Mouse (Mus musculus) cerebellum, adult 9-10 months (tissue): ENCODE data around the gene Lad1.

Experiments
- DNase-seq: peaks from one replicate; pipeline ENCODE4 v3.0.0; 2022

The Lad1 gene

DNA sequence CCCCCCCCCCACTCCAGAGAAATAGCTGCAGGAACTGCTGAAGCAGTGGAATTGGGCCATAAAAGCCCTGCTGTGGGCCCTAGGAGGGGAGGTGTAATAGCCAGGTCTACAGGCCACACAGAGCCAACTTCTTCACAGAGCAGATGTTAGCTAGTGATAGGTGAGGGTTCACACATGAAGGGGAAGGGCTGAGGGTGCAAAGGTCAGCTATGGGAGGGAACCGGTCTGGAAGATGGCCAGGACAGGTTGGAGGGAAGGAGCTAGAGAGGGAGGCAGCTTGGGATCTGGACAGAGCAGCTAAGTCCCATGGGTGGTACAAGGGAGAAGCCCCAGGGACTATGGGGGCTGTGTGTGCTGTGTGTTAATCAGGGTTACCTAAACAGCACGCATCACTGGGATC, 8.2 kb upstream of the Lad1 start:
- no peak for DNase-seq

DNA sequence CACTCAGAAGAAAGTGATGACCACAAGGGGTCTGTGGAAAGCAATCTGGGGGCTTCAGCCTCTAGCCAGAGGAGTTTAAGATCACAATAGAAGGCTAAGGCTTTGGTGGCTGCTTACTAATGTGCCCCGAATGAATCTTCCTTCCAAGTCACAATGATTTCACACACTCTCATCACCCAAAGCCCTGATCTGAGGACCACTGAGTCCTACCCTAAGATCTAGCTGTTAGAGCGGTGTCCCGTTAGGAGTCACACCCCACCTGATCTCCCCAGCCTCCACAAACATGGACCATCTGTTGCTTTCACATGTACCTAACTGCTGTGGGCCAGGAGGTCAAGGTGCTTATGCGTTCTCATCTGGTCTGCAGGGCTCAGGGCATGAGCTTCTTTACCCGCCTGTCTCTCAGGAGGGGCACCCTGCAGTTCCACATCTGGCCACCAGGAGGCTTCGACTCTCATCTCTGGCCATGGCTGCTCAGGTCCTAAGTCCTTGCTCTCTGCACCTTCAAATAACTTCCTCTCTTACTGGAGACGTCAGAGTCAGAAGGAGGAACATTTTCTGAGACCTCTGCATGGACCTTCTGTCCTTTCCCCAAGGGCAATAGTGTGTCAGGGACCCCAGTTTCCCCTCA, 7.3 kb upstream of the Lad1 start:
- peak; percentile 65 for DNase-seq

DNA sequence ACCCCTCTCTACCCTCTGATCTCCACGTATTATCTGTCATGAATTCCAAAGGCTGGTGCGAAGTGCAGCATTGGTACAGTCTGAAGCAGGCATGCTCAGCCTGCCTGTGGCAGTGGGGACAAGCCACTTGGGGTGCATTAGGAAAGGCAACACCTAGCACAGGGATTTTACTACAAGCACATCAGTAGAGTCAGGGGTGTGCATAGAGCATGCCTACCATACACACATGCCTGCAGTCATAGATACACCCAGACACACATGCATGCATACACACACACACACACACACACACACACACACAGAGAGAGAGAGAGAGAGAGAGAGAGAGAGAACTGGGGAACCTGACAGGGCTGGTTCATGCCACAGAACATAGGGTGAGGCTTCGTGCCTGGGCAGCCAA, 6.2 kb upstream of the Lad1 start:
- DNase-seq, result no peak

DNA sequence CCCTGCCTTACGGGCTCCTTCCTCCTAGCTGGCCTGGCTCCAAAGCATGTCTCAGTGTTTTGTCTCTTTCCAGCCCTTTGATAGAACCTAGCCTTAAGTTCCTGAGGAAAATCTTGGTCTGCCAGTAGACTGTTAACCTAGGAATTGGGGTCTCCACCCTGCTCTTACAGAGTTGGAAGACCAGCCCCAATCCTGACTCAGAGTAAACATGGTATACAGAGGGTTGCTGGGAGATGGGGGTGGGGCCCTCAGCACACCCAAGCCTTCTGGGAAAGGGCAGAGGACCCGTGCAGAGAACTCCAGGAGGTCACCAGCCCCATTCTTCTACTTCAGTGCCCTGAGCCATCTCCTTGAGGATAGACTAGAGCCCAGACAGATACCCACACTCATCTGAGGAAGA, 5.8 kb upstream of the Lad1 start:
- no peak for DNase-seq

DNA sequence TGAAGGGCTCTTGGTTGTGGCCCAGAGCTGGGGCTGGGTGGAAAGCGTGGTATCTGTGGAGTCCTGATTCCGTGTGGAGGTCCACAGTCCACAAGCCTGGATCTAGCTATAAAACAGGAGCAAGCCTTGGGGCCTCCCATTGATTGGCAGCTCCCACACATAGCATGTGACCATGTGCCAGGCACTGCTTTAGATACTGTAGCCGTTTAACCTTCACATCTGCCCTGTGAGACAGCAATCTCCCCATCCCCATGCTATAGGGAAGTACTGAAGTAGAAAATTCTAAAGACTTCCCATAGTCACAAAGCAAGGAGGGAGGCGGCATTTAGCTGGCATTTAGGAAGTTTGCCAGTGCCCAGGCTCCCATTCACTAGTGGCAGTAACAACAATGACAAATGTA, 5.3 kb upstream of the Lad1 start:
- DNase-seq, result no peak

GRCm38 (mm10) chr1:135813687-135814395, 4.6 kb upstream of the Lad1 start:
- DNase-seq, result no peak

DNA sequence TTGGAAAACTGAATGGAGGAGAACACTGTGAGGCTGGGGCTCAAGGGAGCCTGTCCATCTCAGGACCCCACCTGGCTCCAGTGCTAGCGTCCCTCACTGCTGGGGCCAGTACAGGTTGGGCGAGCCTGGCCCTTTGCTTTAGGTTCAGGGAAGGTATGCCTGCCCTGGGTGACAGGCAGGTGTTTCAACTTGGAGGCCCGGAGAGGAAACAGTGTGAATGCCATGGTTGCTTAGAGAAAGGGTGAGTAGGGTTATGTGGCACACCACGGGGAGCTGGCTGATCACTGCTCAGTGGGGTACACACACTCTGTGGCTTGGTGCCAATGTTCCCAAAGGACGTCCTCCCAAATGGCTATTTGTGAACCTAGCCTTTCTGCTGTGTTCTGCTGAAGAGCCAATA, 3.9 kb upstream of the Lad1 start:
- DNase-seq, result no peak

GRCm38 (mm10) chr1:135817595-135817994, 803 bp upstream of the Lad1 start:
- no peak for DNase-seq

DNA sequence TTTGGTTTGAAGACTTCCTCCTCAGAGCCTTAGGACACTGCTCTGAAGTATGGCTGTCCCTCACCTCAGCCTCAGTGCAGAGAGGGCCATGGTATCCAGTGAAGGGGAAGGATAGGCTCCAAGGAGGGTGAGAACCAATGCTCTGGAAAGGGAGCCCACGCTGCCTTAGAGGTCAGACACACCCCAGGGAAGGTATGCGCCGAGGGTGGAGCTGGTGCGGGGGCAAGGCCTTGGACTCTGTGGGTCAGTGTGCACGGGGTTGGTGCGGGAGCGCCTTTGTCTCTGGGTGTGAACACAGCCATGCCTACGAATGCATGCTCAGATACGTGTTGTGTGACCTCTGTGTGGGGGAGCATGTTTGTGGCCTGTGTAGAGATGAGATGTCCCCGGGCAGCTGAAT, 1.7 kb downstream of the Lad1 start:
- DNase-seq, result no peak

DNA sequence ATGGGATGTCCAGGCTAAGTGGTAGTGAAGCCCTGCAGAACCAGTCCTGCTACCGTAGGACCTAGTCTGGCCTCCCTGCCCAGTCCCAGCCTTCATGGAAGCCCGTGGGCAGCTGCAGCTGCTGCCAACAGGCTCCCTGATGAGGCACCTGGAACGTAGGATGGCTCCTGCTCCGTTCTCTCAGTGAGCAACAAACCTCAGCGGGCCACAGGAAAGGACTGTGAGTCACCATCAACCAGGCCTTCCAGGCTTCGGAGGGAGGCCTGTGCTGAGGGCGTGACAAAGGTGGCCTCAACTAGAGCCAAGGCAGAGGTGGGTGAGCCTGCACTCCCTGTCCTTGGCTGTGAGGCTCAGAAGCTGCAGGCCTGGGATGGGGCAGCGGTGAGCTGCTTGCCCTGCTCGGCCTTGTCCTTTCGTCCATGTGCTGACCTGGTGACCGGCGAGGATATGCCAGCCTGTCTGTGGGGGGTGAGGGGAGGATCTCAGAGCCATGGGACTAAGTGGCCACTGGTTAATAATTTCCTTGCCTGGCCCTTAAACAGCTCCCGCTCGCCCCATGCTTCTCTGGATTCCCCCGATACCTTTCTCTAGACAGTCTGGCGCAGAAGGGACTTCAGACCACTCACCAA, 2.5 kb downstream of the Lad1 start:
- no peak for DNase-seq

DNA sequence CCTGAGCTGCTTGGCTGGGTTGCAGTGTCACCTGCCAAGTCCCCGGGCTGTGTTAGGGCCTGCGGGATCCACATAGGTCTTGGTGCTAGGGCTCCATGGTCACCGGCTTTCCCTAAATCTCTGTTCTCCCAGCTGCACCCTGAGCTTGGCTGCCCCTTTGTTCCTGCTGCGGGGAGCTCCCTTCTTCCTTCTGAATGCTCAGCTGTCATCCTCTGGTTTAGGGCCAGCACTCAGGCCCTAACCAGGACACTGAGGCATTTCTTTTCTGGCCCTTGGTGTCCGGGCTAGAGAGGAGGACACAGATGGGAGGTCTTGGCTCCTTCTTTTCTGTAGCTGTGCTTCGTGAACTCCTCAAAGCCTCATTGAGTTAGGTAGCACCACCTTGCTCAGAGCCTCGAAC, 3.4 kb downstream of the Lad1 start:
- DNase-seq, result no peak

- DNase-seq, result no peak
Measured at GRCm38 (mm10) chr1:135828918-135829317, 10.5 kb downstream of the Lad1 start.

DNA sequence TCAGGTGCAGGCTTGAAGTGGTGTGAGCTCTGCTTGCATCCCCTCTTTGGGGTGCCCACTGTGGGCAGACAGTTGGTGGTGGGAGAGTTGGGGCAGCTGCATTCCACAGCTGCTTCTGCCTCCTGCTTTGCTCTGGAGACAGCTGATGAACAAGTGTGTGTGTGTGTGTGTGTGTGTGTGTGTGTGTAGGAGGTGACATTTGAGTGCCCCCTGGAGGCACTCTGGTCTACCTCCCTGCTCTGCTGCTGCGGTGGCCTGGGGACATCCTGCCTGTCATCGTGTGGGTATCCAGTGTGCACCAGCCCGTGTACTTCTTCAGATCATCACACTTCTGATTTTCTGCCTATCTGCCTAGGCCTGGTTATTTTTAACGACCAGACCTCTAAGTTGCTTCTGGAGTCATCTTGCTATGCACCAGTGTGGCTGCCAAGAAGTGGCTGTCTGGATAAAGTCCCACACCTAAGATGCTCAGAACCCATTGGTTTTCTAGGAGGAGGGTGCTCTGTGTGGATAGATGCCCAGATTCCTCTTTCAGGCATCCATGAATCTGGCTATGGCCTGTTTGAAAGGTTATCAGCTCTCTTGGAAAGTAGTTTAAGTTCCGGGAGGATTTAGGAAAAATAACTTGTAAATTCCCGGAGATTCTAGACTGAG, 15.9 kb downstream of the Lad1 start:
- DNase-seq, result no peak

DNA sequence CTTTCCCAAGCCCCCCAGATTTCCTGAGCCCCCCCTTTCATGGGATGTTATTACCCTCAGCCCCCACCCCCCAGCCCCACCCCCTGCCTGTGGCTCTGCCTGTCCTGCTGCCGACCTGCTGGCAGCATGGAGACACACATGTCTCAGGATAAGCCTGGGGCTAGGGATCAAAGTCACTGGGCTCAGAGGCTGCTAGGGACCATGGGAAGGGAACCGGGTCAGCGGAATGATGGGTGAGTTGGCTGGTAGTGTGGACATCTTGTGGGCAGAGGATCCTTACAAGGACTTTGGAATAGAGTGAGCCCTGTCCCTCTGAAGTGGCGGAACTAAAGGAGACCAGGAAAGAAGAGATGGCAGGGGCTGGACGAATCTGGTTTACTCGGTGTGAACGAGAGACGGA, 16.6 kb downstream of the Lad1 start:
- no peak for DNase-seq

DNA sequence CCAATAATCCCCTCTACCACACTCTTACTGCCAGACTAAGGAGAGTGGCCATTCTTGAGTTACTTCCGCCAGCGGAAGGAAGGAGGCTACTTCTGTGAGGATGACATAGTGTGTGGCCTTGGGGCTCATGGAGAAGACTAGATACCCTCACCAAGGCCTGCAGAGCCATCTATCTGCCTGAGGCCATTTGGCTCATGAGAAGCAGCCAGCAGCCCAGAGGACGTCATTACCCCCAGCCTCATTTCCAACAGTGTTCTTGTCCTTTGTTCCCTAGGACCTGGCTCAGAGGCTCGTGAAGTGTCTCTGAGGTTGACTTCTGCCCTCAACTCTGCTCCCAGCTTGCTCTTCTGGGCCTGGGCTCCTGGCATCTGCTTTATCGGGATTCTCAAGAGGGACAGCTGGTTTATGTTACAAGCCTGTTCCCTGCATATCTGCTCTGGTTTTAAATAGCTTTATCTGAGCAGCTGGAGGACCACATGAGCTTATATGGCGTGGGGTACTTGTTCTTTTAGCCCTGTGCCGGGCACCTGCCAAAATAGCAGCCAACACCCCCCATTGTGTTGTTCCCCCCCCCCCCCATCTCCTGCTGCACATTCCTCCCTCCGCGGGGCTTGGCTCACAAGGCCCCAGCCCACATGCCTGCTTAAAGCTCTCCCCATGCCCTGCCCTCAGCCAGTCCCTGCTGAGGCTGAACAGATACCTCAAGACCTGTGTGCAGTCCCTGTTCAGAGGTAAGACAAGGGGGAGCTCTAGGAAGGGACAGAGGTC, 17.5 kb downstream of the Lad1 start, which contains the start of gene Tnnt2:
Gene Tnnt2, plus strand, starts transcription at position 639 of the 768 bp plus-strand sequence.
- DNase-seq, result no peak

DNA sequence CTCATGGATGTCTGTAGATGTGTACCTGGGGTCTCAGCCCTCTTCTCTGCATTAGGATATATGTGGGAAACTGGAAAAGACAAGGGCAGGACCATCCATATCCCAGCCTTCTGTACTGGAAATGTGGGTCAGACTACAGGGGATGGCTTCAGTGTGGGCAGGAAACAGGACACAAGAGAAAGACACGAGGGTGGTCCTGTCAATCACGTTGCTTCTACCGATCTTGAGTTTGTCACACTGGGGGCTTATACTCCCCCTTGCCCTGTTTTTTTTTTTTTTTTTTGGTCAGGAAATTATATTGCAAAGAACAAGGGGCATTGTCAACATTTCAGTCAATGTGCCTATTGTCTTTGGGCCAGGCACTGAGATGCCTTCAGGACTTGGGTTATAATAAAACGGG, 20.2 kb downstream of the Lad1 start:
- no peak for DNase-seq

DNA sequence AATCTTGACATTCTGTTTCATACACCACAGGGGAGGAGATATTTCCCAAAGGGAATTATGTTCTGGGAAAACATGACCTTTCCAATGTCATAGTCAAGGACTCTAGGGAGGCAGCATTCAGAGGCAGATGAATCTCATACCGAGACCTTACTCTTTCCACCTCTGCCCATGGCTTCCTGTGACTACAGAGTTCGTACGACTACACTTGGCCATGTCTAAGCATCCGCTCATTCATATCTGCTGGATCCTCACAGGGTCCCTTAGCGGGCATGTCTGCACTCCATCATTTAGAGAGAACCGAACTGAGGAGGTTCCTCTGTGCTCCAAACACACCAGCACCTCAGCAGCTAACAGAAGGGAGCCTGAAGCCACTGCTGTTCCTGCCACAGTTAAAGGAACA, 20.7 kb downstream of the Lad1 start:
- no peak for DNase-seq

DNA sequence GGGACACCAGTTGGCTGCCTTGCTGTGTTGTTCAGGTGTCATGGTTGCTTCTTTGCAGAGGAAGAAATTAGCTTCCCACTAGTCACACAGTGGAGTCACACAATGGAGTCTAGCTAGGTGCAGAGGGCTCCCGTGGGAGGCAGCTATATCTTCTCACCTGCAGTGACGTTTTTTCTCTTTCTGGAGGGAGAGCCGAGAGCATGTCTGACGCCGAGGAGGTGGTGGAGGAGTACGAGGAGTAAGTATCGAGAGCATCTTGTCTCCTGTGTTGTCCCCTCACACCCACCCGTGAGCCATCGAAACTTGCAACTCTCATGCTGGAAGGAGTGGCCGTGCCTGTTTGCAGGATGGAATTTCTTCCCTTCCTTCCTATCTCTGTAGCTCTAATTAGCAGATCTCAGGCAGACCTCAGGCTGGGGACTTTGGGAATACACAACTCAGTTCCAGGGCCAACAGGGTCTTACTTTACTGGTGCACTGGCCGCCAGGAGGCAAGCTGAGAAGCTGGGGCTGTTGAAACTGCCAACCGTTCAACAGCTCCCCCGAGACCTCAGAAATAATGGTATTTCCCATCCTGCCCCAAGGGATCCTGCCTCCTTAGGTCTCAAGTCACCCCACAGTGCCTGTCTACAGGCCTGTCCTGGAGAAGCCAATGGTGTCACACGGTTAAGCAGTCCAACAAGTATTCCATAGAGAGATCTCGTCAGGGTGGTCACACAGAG, 22.4 kb downstream of the Lad1 start:
- DNase-seq, result no peak

GRCm38 (mm10) chr1:135843519-135844262, 25.3 kb downstream of the Lad1 start:
- DNase-seq, result no peak

GRCm38 (mm10) chr1:135844481-135844880, 26.1 kb downstream of the Lad1 start:
- no peak for DNase-seq

DNA sequence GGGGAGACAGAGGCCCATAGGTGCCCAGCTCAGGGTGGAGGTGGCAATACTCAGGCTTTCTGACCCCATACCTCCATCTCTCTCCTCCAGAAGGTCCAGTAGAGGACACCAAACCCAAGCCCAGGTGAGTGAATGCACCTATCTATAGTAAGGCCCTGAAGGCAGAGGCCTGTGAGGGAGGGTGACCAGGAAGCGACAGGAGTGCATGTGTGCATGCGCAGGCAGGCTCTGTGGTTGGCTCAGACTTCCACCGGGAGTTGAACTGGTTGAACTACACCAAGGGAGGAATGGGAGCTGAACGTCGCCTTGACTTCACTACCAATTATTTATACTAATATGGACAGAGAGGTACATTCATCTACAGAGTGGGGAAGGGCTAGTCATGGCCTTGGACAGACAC, 28.2 kb downstream of the Lad1 start:
- DNase-seq, result no peak

GRCm38 (mm10) chr1:135847139-135847562, 28.8 kb downstream of the Lad1 start:
- peak; percentile 6 for DNase-seq
